Mouse (Mus musculus) kidney, postnatal 4 days (tissue): Measurements from ENCODE around the gene Rasl11b.

Source experiments
- DNase-seq, 2 experiments: peaks; one replicate each; pipeline ENCODE4 v3.0.0; 2021; ENCODE audit warnings: mixed read lengths in 2 of 2

Gene Rasl11b

GRCm38 (mm10) chr5:74211346-74211745 lies 16.3 kb downstream of the Rasl11b start:
- peak in 1 of 2 experiments; percentile 47 for DNase-seq

GRCm38 (mm10) chr5:74214501-74215110 lies 19.5 kb downstream of the Rasl11b start:
- DNase-seq, result peak in 1 of 2 experiments; percentile 31

- DNase-seq, result peak; percentile 29 to 58
Measured at GRCm38 (mm10) chr5:74215125-74215524, 20.0 kb downstream of the Rasl11b start.

- DNase-seq, result no peak
Measured at GRCm38 (mm10) chr5:74218524-74218923, 23.4 kb downstream of the Rasl11b start.

- DNase-seq, result no peak
Measured at GRCm38 (mm10) chr5:74222626-74223025, 27.5 kb downstream of the Rasl11b start.

GRCm38 (mm10) chr5:74224480-74224879 lies 29.4 kb downstream of the Rasl11b start:
- no peak for DNase-seq

GRCm38 (mm10) chr5:74226183-74226582 lies 31.1 kb downstream of the Rasl11b start:
- DNase-seq, result no peak

- DNase-seq, result peak in 1 of 2 experiments; percentile 55
Measured at GRCm38 (mm10) chr5:74227352-74227751, 32.3 kb downstream of the Rasl11b start.

- no peak for DNase-seq
Measured at GRCm38 (mm10) chr5:74228938-74229337, 33.9 kb downstream of the Rasl11b start.

GRCm38 (mm10) chr5:74229775-74230413 lies 34.8 kb downstream of the Rasl11b start:
- no peak for DNase-seq

- DNase-seq, result no peak
Measured at GRCm38 (mm10) chr5:74230525-74230924, 35.4 kb downstream of the Rasl11b start.

GRCm38 (mm10) chr5:74233808-74234207 lies 38.7 kb downstream of the Rasl11b start:
- no peak for DNase-seq

- DNase-seq, result no peak
Measured at GRCm38 (mm10) chr5:74239369-74239768, 44.3 kb downstream of the Rasl11b start.

- DNase-seq, result no peak
Measured at GRCm38 (mm10) chr5:74240298-74240697, 45.2 kb downstream of the Rasl11b start.

- DNase-seq, result no peak
Measured at GRCm38 (mm10) chr5:74240926-74241680, 46.0 kb downstream of the Rasl11b start.

- DNase-seq, result no peak
Measured at GRCm38 (mm10) chr5:74242654-74243053, 47.6 kb downstream of the Rasl11b start.

- DNase-seq, result no peak
Measured at GRCm38 (mm10) chr5:74244406-74245019, 49.4 kb downstream of the Rasl11b start.

GRCm38 (mm10) chr5:74245641-74246145 lies 50.6 kb downstream of the Rasl11b start:
- DNase-seq, result no peak

GRCm38 (mm10) chr5:74246453-74246852 lies 51.4 kb downstream of the Rasl11b start:
- DNase-seq, result no peak

GRCm38 (mm10) chr5:74246971-74247370 lies 51.9 kb downstream of the Rasl11b start:
- DNase-seq, result no peak
